Mouse (Mus musculus): ENCODE results near the gene Atl1.

DNA sequence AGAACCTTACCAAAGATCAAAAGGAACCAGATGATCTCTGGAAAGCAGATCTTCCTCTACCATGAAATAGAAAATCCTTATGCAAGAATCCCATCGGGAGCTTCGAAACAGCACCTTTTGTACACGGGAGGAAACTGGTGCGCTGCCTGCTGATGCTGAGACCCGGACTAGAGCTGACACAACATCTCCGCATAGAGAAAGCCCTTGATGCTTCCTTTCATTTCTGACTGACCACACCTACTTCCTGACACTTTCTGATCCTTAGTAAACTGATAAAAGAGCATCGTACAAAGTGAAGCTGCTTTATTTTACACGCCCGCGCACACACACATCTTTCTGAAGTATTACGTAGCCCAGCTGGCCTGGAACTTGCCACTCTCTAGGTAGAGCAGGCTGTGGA, 39.0 kb upstream of the Atl1 start:
- TF ChIP-seq MAX (IDR thresholded peaks at IDR 0.05; ENCODE audit: low read length) = no peak
- TF ChIP-seq BHLHE40 (IDR thresholded peaks at IDR 0.05; ENCODE audit: borderline replicate concordance, low read depth, low read length) = no peak
- no peak for TF ChIP-seq USF2 (IDR thresholded peaks at IDR 0.05; ENCODE audit: borderline replicate concordance in 1 of 2, insufficient read depth in 1 of 2, low read depth in 1 of 2, low read length in 2 of 2)
- no peak for TF ChIP-seq POLR2A (IDR thresholded peaks at IDR 0.05; ENCODE audit: control insufficient read depth in 1 of 2, insufficient read depth in 1 of 2, low read depth in 1 of 2, low read length in 2 of 2, poor library complexity in 1 of 2)
- no peak for TF ChIP-seq ZC3H11A (IDR thresholded peaks at IDR 0.05; ENCODE audit: low read depth, low read length)
- no peak for TF ChIP-seq SMC3 (IDR thresholded peaks at IDR 0.05; ENCODE audit: low read depth, low read length)
- no peak for TF ChIP-seq USF1 (IDR thresholded peaks at IDR 0.05; ENCODE audit: low read depth, low read length)
- no peak for TF ChIP-seq GATA1 (IDR thresholded peaks at IDR 0.05; ENCODE audit: low read depth, low read length)
- no peak for TF ChIP-seq MXI1 (IDR thresholded peaks at IDR 0.05; ENCODE audit: low read depth, low read length)
- no peak for TF ChIP-seq CTCF (IDR thresholded peaks at IDR 0.05 in 2 of 3, conservative IDR thresholded peaks at IDR 0.05 in 1 of 3; ENCODE audit: control insufficient read depth in 1 of 3, insufficient read depth in 1 of 3, low read depth in 2 of 3, low read length in 3 of 3, poor library complexity in 1 of 3, severe bottlenecking in 1 of 3)
